Mouse (Mus musculus): ENCODE results near the gene Prdm11. TPM values are rescaled to one million over a fixed set of nuclear protein-coding genes. Genes with fewer than 3 reads are reported as not detected.

The Prdm11 gene
- polyA plus RNA-seq (2021): 4.8 TPM

DNA sequence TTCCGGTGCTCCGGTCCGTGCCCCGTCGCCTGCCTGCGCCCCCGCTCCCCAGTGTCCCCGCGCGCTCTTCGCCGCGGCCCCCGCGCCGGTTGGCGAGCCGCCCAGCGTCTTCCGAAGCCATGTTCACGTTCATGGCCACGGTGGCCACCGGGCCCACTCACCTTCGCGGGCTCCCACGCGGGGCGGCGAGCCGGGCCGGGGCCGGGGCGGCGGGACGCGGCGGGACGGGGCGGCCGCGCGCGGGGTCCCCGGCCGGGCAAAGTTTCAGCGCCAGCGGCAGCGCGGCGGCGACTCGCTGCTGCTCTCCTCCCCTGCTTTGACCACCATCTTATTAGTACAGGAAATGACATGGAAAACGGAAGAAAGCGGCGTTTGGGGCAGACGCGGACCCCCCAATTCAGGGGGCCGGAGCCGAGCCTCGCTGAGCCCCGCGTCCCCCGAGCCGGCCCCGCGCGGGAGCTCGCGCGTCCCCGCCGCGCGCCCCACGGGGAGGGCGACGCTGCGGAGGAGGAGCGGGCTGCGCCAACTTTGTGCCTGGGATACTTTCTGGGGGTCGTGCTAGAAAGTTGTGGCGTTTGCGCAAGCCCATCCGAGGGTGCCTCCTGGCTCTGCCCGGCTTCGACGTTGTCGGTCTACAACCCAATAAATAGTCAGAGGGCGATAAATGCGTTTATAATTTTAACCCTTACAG is at the start of gene Prdm11:
Gene Prdm11, minus strand, starts transcription at position 350 of the 691 bp plus-strand sequence.
- no peaks in the 10 kb centered on the region for H3K27me3 ChIP-seq
- DNase-seq (ENCODE audit: low read depth, low spot score) (no peak), ATAC-seq (peak; percentile 13)
- ChIA-PET POLR2A (interaction anchor here (0.9 kb wide), 1 partner anchor 16 kb away, joined by 3 read pairs; no protein-coding TSS in a partner anchor), CTCF (no interaction called here)
- TF ChIP-seq CTCF (IDR thresholded peaks at IDR 0.05): no peak
- in situ Hi-C loops (cut with MboI; ENCODE audit: low pct_unique_long_range_greater_than_20kb): no loop called here

DNA sequence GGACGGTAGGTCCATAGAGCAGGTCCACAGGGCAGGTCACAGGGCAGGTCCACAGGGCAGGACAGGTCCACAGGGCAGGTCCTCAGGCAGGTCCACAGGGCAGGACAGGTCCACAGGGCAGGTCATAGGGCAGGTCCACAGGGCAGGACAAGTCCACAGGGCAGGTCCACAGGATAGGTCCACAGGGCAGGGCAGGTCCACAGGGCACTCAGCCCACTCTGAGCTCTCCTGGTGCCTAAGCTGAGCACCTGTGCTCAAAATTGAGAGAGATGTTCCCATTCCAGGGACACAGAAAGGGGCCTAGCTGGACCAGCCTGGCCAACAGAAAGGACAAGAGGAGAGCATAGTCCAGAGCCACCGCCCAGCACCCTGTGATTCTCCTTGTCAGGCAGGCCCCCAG is 46.4 kb upstream of the Prdm11 start:
- ChIA-PET CTCF (no interaction called here), POLR2A (interaction anchor here (1.1 kb wide), 1 partner anchor 11 kb away, joined by 5 read pairs; no protein-coding TSS in a partner anchor)
- in situ Hi-C loops (cut with MboI; ENCODE audit: low pct_unique_long_range_greater_than_20kb): no loop called here
- TF ChIP-seq CTCF (IDR thresholded peaks at IDR 0.05): no peak
- DNase-seq (ENCODE audit: low read depth, low spot score) (no peak), ATAC-seq (no peak)
- no peaks in the 10 kb centered on the region for H3K27me3 ChIP-seq

- POLR2A ChIA-PET: no interaction called here
- DNase-seq (ENCODE audit: low read depth, low spot score): no peak
- no peak for ATAC-seq
- no peaks in the 10 kb centered on the region for H3K27me3 ChIP-seq
- no peak for TF ChIP-seq CTCF (IDR thresholded peaks at IDR 0.05)
- in situ Hi-C loops (cut with MboI; ENCODE audit: low pct_unique_long_range_greater_than_20kb): no loop called here
- CTCF ChIA-PET: interaction anchor here (1.2 kb wide), 1 partner anchor 16 kb away, joined by 3 read pairs; no protein-coding TSS in a partner anchor
These were observed 45.7 kb upstream of the Prdm11 start for GRCm38 (mm10) chr2:93091679-93092078.

DNA sequence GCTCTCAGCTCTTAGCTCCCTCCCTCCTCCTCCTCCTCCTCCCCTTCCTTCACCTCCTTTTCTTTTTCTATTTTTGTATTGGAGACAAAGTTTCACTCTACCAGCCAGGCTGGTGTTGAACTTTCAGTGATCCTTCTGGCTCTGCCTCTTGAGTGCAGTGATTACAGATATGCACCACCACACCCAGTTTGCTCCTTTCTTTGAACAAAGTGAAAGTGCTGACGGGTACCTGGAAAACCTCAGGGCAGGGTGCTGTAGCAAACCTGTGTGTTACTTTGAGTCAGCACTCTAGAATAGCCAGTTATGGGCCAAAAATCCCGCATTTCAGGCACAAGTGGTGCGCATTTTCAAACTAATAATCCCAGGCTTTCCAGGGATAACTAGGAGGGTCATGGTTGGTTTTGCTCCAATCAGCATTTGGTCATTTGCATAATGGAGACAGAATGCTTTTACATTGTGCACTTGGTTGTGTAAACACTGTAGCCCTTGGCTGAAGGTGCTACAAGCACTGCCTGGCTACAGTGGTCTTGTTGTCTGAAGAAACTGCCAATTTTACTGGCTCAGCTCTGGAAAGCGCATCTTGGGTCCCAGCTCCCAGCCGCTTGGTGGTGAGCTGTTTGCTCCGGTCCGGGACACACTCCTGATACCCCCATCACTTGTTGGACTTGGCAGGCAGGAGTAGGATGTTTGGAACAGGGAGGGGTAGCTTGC is 43.6 kb upstream of the Prdm11 start:
- H3K27me3 ChIP-seq: no peaks in the 10 kb centered on the region
- ChIA-PET CTCF (no interaction called here), POLR2A (no interaction called here)
- in situ Hi-C loops (cut with MboI; ENCODE audit: low pct_unique_long_range_greater_than_20kb): no loop called here
- no peak for TF ChIP-seq CTCF (IDR thresholded peaks at IDR 0.05)
- DNase-seq (ENCODE audit: low read depth, low spot score) (no peak), ATAC-seq (no peak)

DNA sequence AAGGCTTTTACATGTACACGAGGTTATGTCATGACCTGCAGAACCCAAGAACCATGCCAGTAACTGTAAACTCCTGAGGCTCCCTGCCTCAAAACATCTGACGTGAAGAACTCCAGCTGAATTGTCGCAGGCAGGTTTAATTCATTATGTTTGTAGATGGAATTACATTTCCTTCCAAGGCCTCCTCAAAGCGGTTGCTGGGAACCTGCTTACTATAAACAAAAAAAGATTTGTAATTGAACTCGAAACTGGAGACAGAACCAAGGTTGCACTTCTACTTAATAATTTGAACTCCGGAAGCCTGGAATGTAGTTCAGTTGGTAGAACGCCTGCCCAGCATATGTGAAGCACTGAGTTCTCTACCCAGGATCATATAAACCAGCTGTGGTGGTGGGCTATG is 42.0 kb upstream of the Prdm11 start:
- POLR2A ChIA-PET: no interaction called here
- no peak for DNase-seq (ENCODE audit: low read depth, low spot score)
- ATAC-seq: no peak
- no peak for TF ChIP-seq CTCF (IDR thresholded peaks at IDR 0.05)
- CTCF ChIA-PET: no interaction called here
- H3K27me3 ChIP-seq: no peaks in the 10 kb centered on the region
- in situ Hi-C loops (cut with MboI; ENCODE audit: low pct_unique_long_range_greater_than_20kb): no loop called here

DNA sequence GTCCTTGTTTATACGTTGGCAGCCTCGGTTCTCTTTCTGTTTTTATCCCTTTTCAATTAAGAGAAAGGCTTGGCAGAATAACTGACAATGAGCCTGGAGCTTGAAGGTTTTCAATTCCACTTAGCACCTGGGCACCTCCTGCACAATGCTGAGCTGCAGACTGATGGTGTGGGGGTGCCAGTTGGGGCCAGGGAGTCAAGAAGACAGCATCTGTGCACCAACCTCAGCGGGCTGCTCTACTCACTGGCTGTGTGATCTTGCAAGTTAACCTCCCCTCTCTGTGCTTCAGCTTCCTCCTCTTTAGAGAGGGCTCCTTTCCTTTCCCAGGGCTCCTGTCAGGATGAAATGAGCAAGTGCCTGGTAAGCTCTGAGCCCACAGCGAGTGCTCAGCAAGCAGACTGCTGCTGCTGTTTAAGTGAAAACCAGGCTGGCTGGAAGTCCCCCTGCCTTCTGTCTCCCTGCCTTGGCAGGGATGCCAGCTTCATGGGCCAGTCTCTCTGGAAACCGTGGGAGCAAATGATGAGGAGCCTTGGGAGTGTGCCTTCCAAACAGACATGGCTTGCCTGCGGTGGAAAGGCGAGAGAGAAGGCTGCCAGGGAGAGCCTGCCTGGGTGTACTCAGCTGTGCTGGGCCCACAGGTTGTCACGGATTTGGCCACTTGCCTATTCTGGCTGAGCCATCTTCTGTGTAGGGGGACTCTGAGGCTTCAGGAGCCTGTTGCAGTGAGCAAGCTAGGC is 39.5 kb upstream of the Prdm11 start:
- no peak for ATAC-seq
- no peak for TF ChIP-seq CTCF (IDR thresholded peaks at IDR 0.05)
- no peak for DNase-seq (ENCODE audit: low read depth, low spot score)
- POLR2A ChIA-PET: no interaction called here
- in situ Hi-C loops (cut with MboI; ENCODE audit: low pct_unique_long_range_greater_than_20kb): no loop called here
- no peaks in the 10 kb centered on the region for H3K27me3 ChIP-seq
- CTCF ChIA-PET: no interaction called here

- in situ Hi-C loops (cut with MboI; ENCODE audit: low pct_unique_long_range_greater_than_20kb): no loop called here
- no peak for ATAC-seq
- POLR2A ChIA-PET: no interaction called here
These were observed 38.5 kb upstream of the Prdm11 start for GRCm38 (mm10) chr2:93084481-93084880.

DNA sequence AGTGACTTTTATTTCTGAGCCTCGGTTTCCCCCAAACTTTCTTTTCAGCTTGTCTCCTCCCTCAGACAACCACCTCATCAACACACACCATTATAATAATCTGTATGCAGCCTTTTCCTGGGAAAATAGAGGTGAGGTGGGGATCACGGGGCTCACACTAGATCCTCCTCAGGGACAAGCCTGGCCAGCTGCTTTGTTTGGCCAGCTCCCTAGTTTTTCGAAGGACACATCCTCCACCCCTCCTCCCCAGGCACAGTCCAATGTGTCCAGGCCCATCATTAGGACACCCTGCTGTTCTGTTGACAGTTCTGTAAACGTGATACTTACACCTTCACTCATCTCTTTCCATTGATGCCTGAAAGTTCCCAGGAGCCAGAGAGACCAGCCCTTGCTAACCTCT is 37.4 kb upstream of the Prdm11 start:
- POLR2A ChIA-PET: no interaction called here
- in situ Hi-C loops (cut with MboI; ENCODE audit: low pct_unique_long_range_greater_than_20kb): no loop called here
- CTCF ChIA-PET: no interaction called here
- no peak for TF ChIP-seq CTCF (IDR thresholded peaks at IDR 0.05)
- H3K27me3 ChIP-seq: no peaks in the 10 kb centered on the region
- ATAC-seq (no peak), DNase-seq (ENCODE audit: low read depth, low spot score) (no peak)

More at GRCm38 (mm10) chr2:93084481-93084880, 38.5 kb upstream of the Prdm11 start:
- DNase-seq (ENCODE audit: low read depth, low spot score): no peak
- H3K27me3 ChIP-seq: no peaks in the 10 kb centered on the region
- CTCF ChIA-PET: no interaction called here
- TF ChIP-seq CTCF (IDR thresholded peaks at IDR 0.05): no peak

- ChIA-PET POLR2A (no interaction called here), CTCF (interaction anchor here (1.2 kb wide), 1 partner anchor 14 kb away, joined by 3 read pairs; no protein-coding TSS in a partner anchor)
- H3K27me3 ChIP-seq: no peaks in the 10 kb centered on the region
- in situ Hi-C loops (cut with MboI; ENCODE audit: low pct_unique_long_range_greater_than_20kb): no loop called here
- DNase-seq (ENCODE audit: low read depth, low spot score) (no peak), ATAC-seq (no peak)
- no peak for TF ChIP-seq CTCF (IDR thresholded peaks at IDR 0.05)
These were observed 36.9 kb upstream of the Prdm11 start for GRCm38 (mm10) chr2:93082846-93083245.

DNA sequence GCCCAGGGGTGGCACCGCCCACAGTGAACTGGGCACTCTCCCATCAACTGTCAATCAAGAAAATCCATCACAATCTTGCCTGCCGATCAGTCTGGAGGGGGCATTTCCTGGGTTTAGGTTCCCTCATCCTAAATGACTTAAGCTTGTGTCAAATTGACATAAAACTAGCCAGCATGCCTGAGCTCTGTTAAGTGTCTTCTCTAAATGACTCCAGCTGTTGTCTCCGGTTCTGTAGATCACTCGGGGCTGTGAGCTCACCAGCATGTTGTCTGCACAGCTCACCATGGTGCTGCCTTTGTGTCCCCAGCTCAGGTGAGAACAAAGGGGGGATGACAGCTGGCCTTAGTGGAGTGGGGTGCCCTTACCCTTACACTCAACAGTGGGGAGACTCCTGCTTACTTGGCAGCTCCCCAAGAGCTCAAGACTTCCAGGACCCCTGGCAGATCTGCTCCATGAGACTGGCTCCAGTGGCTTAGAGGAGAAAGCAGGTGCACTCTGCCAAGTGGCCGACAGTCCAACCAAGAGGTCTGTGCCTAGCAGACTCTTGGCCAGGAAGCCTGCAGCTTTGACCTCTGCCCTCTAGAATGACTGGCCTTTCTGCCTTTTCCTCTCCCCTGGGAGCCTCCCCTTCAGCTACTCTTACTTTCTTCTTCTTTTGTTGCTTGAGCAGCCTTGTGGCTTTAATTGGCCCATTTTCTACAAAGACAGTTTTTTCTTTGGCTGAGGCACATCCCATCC is 35.1 kb upstream of the Prdm11 start:
- POLR2A ChIA-PET: interaction anchor here (0.6 to 1.0 kb wide), 2 partner anchors 12 to 46 kb away, joined by 3 to 5 read pairs; no protein-coding TSS in a partner anchor
- no peak for ATAC-seq
- no peak for TF ChIP-seq CTCF (IDR thresholded peaks at IDR 0.05)
- in situ Hi-C loops (cut with MboI; ENCODE audit: low pct_unique_long_range_greater_than_20kb): no loop called here
- CTCF ChIA-PET: no interaction called here
- DNase-seq (ENCODE audit: low read depth, low spot score): no peak
- no peaks in the 10 kb centered on the region for H3K27me3 ChIP-seq

Measured in Patski (cell line).